Mouse (Mus musculus) hindbrain, postnatal 0 days (tissue): ENCODE results near the gene Gm10770. TPM values are rescaled to one million over a fixed set of nuclear protein-coding genes. Genes with fewer than 3 reads are reported as not detected.
"Not testable (repeated sequence)": the region's sequence is repeated elsewhere in the genome, so short reads cannot be mapped to it uniquely, and the experiment has no call there.

Experiments used
- ATAC-seq: fragments of 200-750 bp; cut with Nextera tagmentation; 2 replicates; pipeline ENCODE4 v1.8.0; 2017; ENCODE audit warnings: mild to moderate bottlenecking, moderate TSS enrichment, moderate library complexity
- DNase-seq: peaks from one replicate; pipeline ENCODE4 v3.0.0-alpha.2; 2015; ENCODE audit warnings: low spot score
- H3K27ac ChIP-seq: fragments of 300-500 bp; sonication (generic); 2 replicates; pipeline ENCODE4 v1.5.1; 2014; ENCODE audit warnings: mild to moderate bottlenecking
- H3K27me3 ChIP-seq: fragments of 300-500 bp; sonication (generic); 2 replicates; pipeline ENCODE4 v1.6.1; 2014; ENCODE audit warnings: low read length, mixed read lengths; ENCODE audit not compliant: insufficient read depth
- H3K36me3 ChIP-seq: fragments of 300-500 bp; sonication (generic); 2 replicates; pipeline ENCODE4 v1.6.1; 2014; ENCODE audit warnings: low read length, mixed read lengths; ENCODE audit not compliant: insufficient read depth
- H3K4me1 ChIP-seq: fragments of 300-500 bp; sonication (generic); 2 replicates; pipeline ENCODE4 v1.6.1; 2014; ENCODE audit warnings: antibody characterized with exemption, low read length, mixed read lengths; ENCODE audit not compliant: insufficient read depth
- H3K4me2 ChIP-seq: fragments of 300-500 bp; sonication (generic); 2 replicates; pipeline ENCODE4 v1.6.1; 2014; ENCODE audit warnings: low read depth, mild to moderate bottlenecking, low read length, moderate library complexity, mixed read lengths
- H3K4me3 ChIP-seq: fragments of 300-500 bp; sonication (generic); 2 replicates; pipeline ENCODE4 v1.5.1; 2014; ENCODE audit warnings: low read length
- H3K9ac ChIP-seq: fragments of 300-500 bp; sonication (generic); replicated peaks from 2 replicates; pipeline ENCODE4 v1.6.1; 2014; ENCODE audit warnings: mild to moderate bottlenecking, low read length, moderate library complexity, mixed read lengths
- H3K9me3 ChIP-seq: fragments of 300-500 bp; sonication (generic); 2 replicates; pipeline ENCODE4 v1.6.1; 2016; ENCODE audit warnings: low read length, mixed read lengths
- CTCF ChIP-seq: IDR thresholded peaks from 2 replicates; pipeline ENCODE4 v1.5.1; 2016; ENCODE audit warnings: antibody characterized with exemption, control low read depth, low read depth
- WGBS: fragments of 180-500 bp; shearing (Covaris S2); extraction: QIAGEN DNeasy Blood & Tissue Kit; methylation state at CpG from one replicate; pipeline ENCODE4 v1.1.7; 2014; 5-methylcytosine and 5-hydroxymethylcytosine counted together
- polyA plus RNA-seq: library from polyadenylated mRNA; unstranded; fragments of >200 nt; fragmentation: Nextera tagmentation; extraction: Ambion mirVana; gene quantifications from 2 replicates; pipeline ENCODE4 v1.2.1, GENCODE M21; 2015
- total RNA-seq: library from RNA; depleted of rRNA; stranded (reverse); fragments of >200 nt; gene quantifications from 2 replicates; pipeline ENCODE4 v1.2.3, GENCODE M21; 2014; rRNA removed

Gm10770 gene
- total RNA-seq = not detected in 2 replicates
- not detected in 2 replicates for polyA plus RNA-seq

GRCm38 (mm10) chr2:150179579-150179978, at the start of gene Gm10770:
Gene Gm10770, minus strand, starts transcription at chr2:150179679.
- not testable (repeated sequence) for H3K9ac ChIP-seq, H3K4me1 ChIP-seq, H3K36me3 ChIP-seq, H3K4me2 ChIP-seq, H3K4me3 ChIP-seq, H3K9me3 ChIP-seq, ATAC-seq, DNase-seq, H3K27ac ChIP-seq, H3K27me3 ChIP-seq
- WGBS = 79% methylated on average over 4 of the region's 4 CpGs

GRCm38 (mm10) chr2:150223263-150223662, 43.8 kb upstream of the Gm10770 start:
- H3K4me1 ChIP-seq, H3K9ac ChIP-seq, DNase-seq, ATAC-seq, H3K36me3 ChIP-seq, H3K27me3 ChIP-seq, H3K9me3 ChIP-seq, H3K4me2 ChIP-seq, H3K4me3 ChIP-seq, H3K27ac ChIP-seq: not testable (repeated sequence)

- H3K9ac ChIP-seq, H3K27ac ChIP-seq, H3K36me3 ChIP-seq, H3K9me3 ChIP-seq, H3K27me3 ChIP-seq, ATAC-seq, H3K4me1 ChIP-seq: not testable (repeated sequence)
- DNase-seq = peak; percentile 1
- H3K4me2 ChIP-seq = peak overlapping the region; percentile 50
- 9% methylated on average over 3 of the region's 4 CpGs for WGBS
- H3K4me3 ChIP-seq = peak overlapping the region; percentile 36
Measured at GRCm38 (mm10) chr2:150218363-150218725, 38.9 kb upstream of the Gm10770 start.

DNA sequence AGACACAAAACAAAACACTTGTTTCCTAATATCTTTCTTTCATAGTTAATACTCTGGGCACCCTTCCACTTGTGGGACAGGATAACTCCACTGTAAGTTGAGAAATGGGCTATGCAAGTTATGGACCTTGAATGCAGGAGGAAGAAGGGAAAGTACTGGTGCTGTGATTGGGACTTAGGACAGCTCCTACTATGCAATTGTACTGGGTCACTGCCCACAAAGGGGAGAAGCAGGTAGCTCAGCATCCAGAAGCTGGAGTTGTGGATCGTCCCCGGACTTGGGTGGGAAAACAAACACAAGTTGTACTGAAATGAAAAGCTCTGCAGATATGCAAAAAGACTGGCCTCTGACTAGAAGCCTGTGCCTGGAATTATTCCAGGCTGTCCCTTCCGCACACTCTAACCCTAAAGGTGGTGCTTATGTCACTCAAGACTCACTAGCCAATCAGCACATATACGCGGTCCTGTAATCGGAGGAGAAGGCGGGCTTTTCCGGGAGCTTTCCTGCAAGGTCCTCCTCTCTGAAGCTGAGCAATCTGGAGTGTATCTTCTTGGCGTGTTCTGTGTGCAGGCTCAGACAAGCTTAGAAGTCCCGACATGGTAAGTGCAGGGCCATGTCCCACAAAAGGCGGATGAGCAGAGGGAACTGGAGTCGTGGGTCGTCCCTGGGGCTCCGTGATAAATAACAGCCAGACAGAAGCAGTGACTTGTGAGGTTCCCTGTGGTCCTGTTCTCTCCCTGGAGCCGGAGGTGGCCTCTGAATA, 38.3 kb upstream of the Gm10770 start, which contains the start of gene Zfp937:
Gene Zfp937 (plus strand): TSS at position 474 of the 763 bp plus-strand sequence.
- H3K4me2 ChIP-seq = peak within 1 kb of the TSS; percentile 50
- H3K4me1 ChIP-seq, H3K27ac ChIP-seq, H3K27me3 ChIP-seq, H3K36me3 ChIP-seq, H3K9ac ChIP-seq, H3K9me3 ChIP-seq: not testable (repeated sequence)
- DNase-seq (peak; percentile 51), ATAC-seq (peak; percentile 100)
- peak within 1 kb of the TSS; percentile 36 for H3K4me3 ChIP-seq
- 1% methylated on average over 15 of the region's 15 CpGs for WGBS

DNA sequence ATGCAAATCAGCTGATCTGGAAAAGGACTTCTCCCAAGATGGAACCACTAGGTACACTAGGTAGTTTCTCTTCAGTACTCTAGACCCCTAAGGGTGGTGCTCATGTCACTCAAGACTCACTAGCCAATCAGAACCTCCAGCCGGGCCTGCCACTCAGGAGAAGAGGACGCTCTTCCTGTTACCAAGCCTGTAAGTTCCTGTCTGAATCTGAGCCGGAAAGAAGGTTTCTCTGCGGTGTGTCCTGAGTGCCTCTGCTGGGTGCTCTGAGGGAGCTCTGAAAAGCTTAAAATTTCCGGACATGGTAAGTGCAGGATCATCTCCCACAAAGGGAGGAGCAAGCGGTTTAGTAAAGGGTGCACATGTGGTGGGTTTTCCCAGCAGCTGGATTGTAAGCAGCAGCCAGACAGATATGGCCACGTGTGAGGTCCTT, 2.1 kb upstream of the Gm10770 start, which contains the start of gene Gm14139:
Gene Gm14139 (plus strand): TSS at position 186 of the 430 bp plus-strand sequence.
- H3K9me3 ChIP-seq, H3K27ac ChIP-seq, H3K4me3 ChIP-seq, ATAC-seq, H3K4me2 ChIP-seq, H3K36me3 ChIP-seq, H3K9ac ChIP-seq, H3K4me1 ChIP-seq, H3K27me3 ChIP-seq, DNase-seq: not testable (repeated sequence)
- 80% methylated on average over 7 of the region's 7 CpGs for WGBS

DNA sequence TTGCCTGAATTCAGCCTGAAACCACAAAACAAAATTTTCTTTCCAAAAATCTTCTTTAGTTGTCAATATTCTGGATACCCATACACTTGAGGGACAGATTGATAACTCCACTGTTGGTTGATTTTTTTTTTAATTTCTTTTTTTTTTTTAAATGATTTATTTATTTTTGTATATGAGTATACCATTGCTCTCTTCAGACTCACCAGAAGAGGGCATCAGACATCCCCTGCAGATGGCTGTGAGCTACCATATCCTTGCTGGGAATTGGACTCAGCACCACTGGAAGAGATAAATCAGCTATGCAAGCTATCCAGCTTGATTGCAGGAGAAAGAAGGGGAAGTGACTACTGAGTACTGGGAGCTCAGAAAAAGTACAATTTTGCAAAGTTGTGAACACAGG, 1.6 kb upstream of the Gm10770 start:
- not testable (repeated sequence) for ATAC-seq, H3K27me3 ChIP-seq, H3K9ac ChIP-seq, DNase-seq, H3K4me2 ChIP-seq, H3K4me1 ChIP-seq, H3K9me3 ChIP-seq, H3K4me3 ChIP-seq, H3K36me3 ChIP-seq, H3K27ac ChIP-seq

DNA sequence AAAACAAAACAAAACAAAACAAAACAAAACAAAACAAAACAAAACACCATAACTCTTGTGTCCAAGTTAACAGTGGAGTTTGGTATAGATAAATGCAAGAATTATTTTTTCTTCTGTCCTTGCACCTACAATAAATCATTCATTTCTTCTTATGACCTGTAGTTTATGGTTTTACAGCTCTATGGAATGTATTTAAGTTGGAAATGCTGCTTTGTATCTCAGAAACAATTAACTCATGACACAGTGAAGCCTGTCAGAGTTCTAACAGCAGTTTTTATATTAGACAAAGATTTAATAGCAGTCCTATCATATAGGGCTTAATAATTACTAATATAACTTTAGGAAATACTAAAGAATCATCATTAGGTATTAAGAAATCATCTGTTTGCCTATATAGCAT, 5.6 kb downstream of the Gm10770 start:
- Histone ChIP-seq H3K4me2 (no peak overlapping the region), H3K27me3 (no peaks in the 10 kb centered on the region), H3K4me3 (no peak overlapping the region), H3K4me1 (no peaks in the 10 kb centered on the region), H3K27ac (no peak overlapping the region), H3K36me3 (no peaks in the 10 kb centered on the region), H3K9me3 (0 out of 2 replicates have a peak, but pooled peaks cover 5% of the 10 kb centered on the region), H3K9ac (no peak overlapping the region)
- ATAC-seq (no peak), DNase-seq (no peak)
- TF ChIP-seq CTCF = no peak
